ENCODE assay signal across 12 mouse cellular contexts in the genomic region with DNA sequence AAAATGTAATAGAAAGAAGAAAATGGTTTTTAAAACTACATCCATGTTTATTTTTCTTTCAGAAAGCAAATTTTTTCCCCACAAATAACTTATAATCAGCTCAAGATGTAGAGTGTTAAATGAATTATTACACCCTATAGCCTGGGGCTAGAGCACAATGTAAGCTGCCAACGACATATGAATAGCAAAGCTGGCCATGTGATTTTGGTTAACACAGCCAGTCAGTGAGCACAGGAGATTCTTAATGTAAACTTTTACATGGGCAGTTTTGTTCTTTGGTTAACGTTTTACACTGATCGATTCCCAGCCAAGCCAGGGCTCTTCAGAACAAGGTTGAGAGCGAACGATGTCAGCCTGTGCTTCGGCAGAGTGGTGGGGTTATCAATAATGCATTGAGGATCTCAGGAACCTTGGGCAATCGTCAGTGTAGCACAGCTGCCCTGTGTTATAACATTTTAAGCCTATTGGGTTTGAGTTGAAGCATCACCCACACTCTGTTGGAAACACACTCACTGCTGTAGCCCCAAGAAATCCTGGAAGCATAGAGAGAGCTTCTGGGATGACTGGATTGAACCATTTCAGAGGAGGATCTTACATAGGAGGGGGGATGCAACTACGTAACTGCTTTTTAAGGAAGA.
A peak's percentile ranks its signal among the peaks of the same experiment; 100 is the strongest.
DNase-seq lines count a peak whose midpoint lies in the region; ATAC-seq and TF ChIP-seq lines count a peak whose summit lies in the region.
"Had no signal": no experiment of that assay in that cellular context is flagged by ENCODE, and none has a peak within 500 bp of the region (broad histone marks: within the 10 kb centered on the region; RNA-seq: fewer than 3 reads in every experiment).

No protein-coding gene starts in this region.

- peak; percentile 44; the same call in 1 of the 2 replicates for ATAC-seq in embryonic facial prominence, embryonic 11.5 days (replicated peaks; ENCODE audit: insufficient number of reproducible peaks, low FRiP score, low TSS enrichment, low read depth)
- ATAC-seq in forebrain, embryonic 12.5 days (ENCODE audit: low FRiP score): peak; percentile 22; the same call in 1 of the 2 replicates
- ATAC-seq in limb, embryonic 11.5 days (ENCODE audit: insufficient number of reproducible peaks, low FRiP score, low TSS enrichment, low read depth): peak; percentile 44; the same call in 1 of the 2 replicates
- ATAC-seq in midbrain, embryonic 12.5 days (ENCODE audit: low FRiP score, low read depth): peak; percentile 48

- no peaks in the 10 kb centered on the region for H3K36me3 ChIP-seq in embryonic facial prominence, embryonic 11.5 days (replicated peaks; ENCODE audit: control insufficient read depth, insufficient read depth, low read depth, low read length)
- 0 out of 2 replicates have a peak, but pooled peaks cover 2% of the 10 kb centered on the region for H3K36me3 ChIP-seq in forebrain, embryonic 12.5 days (replicated peaks)
- H3K36me3 ChIP-seq in limb, embryonic 11.5 days (ENCODE audit: control insufficient read depth, insufficient read depth, low read length): no peaks in the 10 kb centered on the region
- no peaks in the 10 kb centered on the region for H3K36me3 ChIP-seq in midbrain, embryonic 12.5 days
- no peaks in the 10 kb centered on the region for H3K36me3 ChIP-seq in heart, embryonic 10.5 days
- no peaks in the 10 kb centered on the region for H3K36me3 ChIP-seq in kidney, adult 2 months (ENCODE audit: control insufficient read depth, insufficient read depth, low read length)
- H3K36me3 ChIP-seq: lung, embryonic 15.5 days had no signal

- no peak for TF ChIP-seq CTCF in kidney, adult 2 months (conservative IDR thresholded peaks at IDR 0.05; ENCODE audit: insufficient read depth, insufficient read length, low read depth, low read length)

- H3K4me1 ChIP-seq in embryonic facial prominence, embryonic 11.5 days (ENCODE audit: control insufficient read depth, insufficient read depth, low read length): peaks cover 5% of the 10 kb centered on the region
- H3K4me1 ChIP-seq in forebrain, embryonic 12.5 days: peaks cover 62% of the 10 kb centered on the region
- peaks cover 21% of the 10 kb centered on the region for H3K4me1 ChIP-seq in limb, embryonic 11.5 days (ENCODE audit: control insufficient read depth, insufficient read depth, low read length)
- peaks cover 62% of the 10 kb centered on the region for H3K4me1 ChIP-seq in midbrain, embryonic 12.5 days
- peaks cover 11% of the 10 kb centered on the region for H3K4me1 ChIP-seq in heart, embryonic 10.5 days
- H3K4me1 ChIP-seq in kidney, adult 2 months (ENCODE audit: control insufficient read depth, insufficient read depth, low read length): peaks cover 8% of the 10 kb centered on the region; the same call in 1 of the 2 replicates
- H3K4me1 ChIP-seq: lung, embryonic 15.5 days had no signal

- no peaks in the 10 kb centered on the region for H3K27me3 ChIP-seq in embryonic facial prominence, embryonic 11.5 days (ENCODE audit: control insufficient read depth, insufficient read depth, low read length)
- no peaks in the 10 kb centered on the region for H3K27me3 ChIP-seq in forebrain, embryonic 12.5 days
- no peaks in the 10 kb centered on the region for H3K27me3 ChIP-seq in limb, embryonic 11.5 days (ENCODE audit: control insufficient read depth, insufficient read depth, low read length)
- no peaks in the 10 kb centered on the region for H3K27me3 ChIP-seq in midbrain, embryonic 12.5 days
- H3K27me3 ChIP-seq in heart, embryonic 10.5 days (ENCODE audit: insufficient read depth, poor library complexity, severe bottlenecking): no peaks in the 10 kb centered on the region
- no peaks in the 10 kb centered on the region for H3K27me3 ChIP-seq in kidney, adult 2 months (replicated peaks; ENCODE audit: control insufficient read depth, insufficient read depth, low read length)
- H3K27me3 ChIP-seq: lung, embryonic 15.5 days had no signal

- H3K27ac ChIP-seq in embryonic facial prominence, embryonic 11.5 days (replicated peaks; ENCODE audit: low read depth, low read length): peak overlapping the region; percentile 41; the same call in 1 of the 2 replicates
- peak overlapping the region; percentile 80 for H3K27ac ChIP-seq in forebrain, embryonic 12.5 days
- peak overlapping the region; percentile 16; the same call in 1 of the 2 replicates for H3K27ac ChIP-seq in limb, embryonic 11.5 days (replicated peaks; ENCODE audit: low read depth, low read length)
- H3K27ac ChIP-seq in midbrain, embryonic 12.5 days (replicated peaks): peak overlapping the region; percentile 91
- H3K27ac ChIP-seq in heart, embryonic 10.5 days: no peak overlapping the region
- no peak overlapping the region for H3K27ac ChIP-seq in kidney, adult 2 months (ENCODE audit: insufficient read depth, low read depth, low read length)
- H3K27ac ChIP-seq: lung, embryonic 15.5 days had no signal

- H3K4me2 ChIP-seq in embryonic facial prominence, embryonic 11.5 days (ENCODE audit: low read depth, low read length): no peak overlapping the region
- peak overlapping the region; percentile 21; the same call in 1 of the 2 replicates for H3K4me2 ChIP-seq in forebrain, embryonic 12.5 days
- H3K4me2 ChIP-seq in limb, embryonic 11.5 days (ENCODE audit: low read depth, severe bottlenecking): peak overlapping the region; percentile 13; the same call in 1 of the 2 replicates
- H3K4me2 ChIP-seq in midbrain, embryonic 12.5 days (replicated peaks): peak overlapping the region; percentile 41
- H3K4me2 ChIP-seq: lung, embryonic 15.5 days had no signal

- H3K4me3 ChIP-seq in embryonic facial prominence, embryonic 11.5 days (ENCODE audit: low read depth, low read length): no peak overlapping the region
- no peak overlapping the region for H3K4me3 ChIP-seq in forebrain, embryonic 12.5 days (replicated peaks)
- no peak overlapping the region for H3K4me3 ChIP-seq in limb, embryonic 11.5 days (ENCODE audit: low read depth, low read length)
- 0 out of 2 replicates have a peak overlapping the region, but pooled peaks have one; percentile 10 for H3K4me3 ChIP-seq in midbrain, embryonic 12.5 days
- no peak overlapping the region for H3K4me3 ChIP-seq in heart, embryonic 10.5 days
- H3K4me3 ChIP-seq in kidney, adult 2 months (ENCODE audit: insufficient read depth, low read depth, low read length): no peak overlapping the region
- H3K4me3 ChIP-seq: lung, embryonic 15.5 days had no signal

- no peak overlapping the region for H3K9ac ChIP-seq in embryonic facial prominence, embryonic 11.5 days (replicated peaks; ENCODE audit: low read length)
- H3K9ac ChIP-seq in forebrain, embryonic 12.5 days: no peak overlapping the region
- no peak overlapping the region for H3K9ac ChIP-seq in limb, embryonic 11.5 days (ENCODE audit: low read length)
- peak overlapping the region; percentile 3; the same call in 1 of the 2 replicates for H3K9ac ChIP-seq in midbrain, embryonic 12.5 days (replicated peaks)
- H3K9ac ChIP-seq: lung, embryonic 15.5 days had no signal

- 41% methylated on average over 8 of the region's 8 CpGs for WGBS in embryonic facial prominence, embryonic 11.5 days
- WGBS in forebrain, embryonic 12.5 days: 50% methylated on average over 8 of the region's 8 CpGs
- 41% methylated on average over 8 of the region's 8 CpGs for WGBS in limb, embryonic 11.5 days
- 25% methylated on average over 8 of the region's 8 CpGs for WGBS in midbrain, embryonic 12.5 days
- 72% methylated on average over 8 of the region's 8 CpGs for WGBS in heart, embryonic 10.5 days
- WGBS in kidney, adult 2 months: 76% methylated on average over 8 of the region's 8 CpGs

- no peaks in the 10 kb centered on the region for H3K9me3 ChIP-seq in embryonic facial prominence, embryonic 11.5 days (replicated peaks; ENCODE audit: control insufficient read depth, low read length)
- H3K9me3 ChIP-seq in forebrain, embryonic 12.5 days: no peaks in the 10 kb centered on the region
- H3K9me3 ChIP-seq in limb, embryonic 11.5 days (ENCODE audit: control insufficient read depth, low read length): no peaks in the 10 kb centered on the region
- H3K9me3 ChIP-seq in midbrain, embryonic 12.5 days: no peaks in the 10 kb centered on the region
- no peaks in the 10 kb centered on the region for H3K9me3 ChIP-seq in heart, embryonic 10.5 days
- H3K9me3 ChIP-seq: lung, embryonic 15.5 days had no signal

- no peak for TF ChIP-seq POLR2A in kidney, adult 2 months (IDR thresholded peaks at IDR 0.05; ENCODE audit: low read depth, low read length)

- DNase-seq in embryonic facial prominence, embryonic 11.5 days (ENCODE audit: low spot score): peak; percentile 74
- peak; percentile 34 for DNase-seq in limb, embryonic 11.5 days (ENCODE audit: low spot score)
- no peak for DNase-seq in left cerebral cortex, adult 9 months (ENCODE audit: low spot score in 2 of 2)
- DNase-seq in kidney, adult 18-20 months: no peak
- DNase-seq in heart, embryonic 10.5 days (ENCODE audit: low spot score): no peak
- no peak for DNase-seq in kidney, adult 2 months
- DNase-seq: adrenal gland, adult 2 months; cerebellum, adult 11-12 months; kidney, postnatal 36 days had no signal

Comparison
In these comparisons a context has a peak if more than half of its experiments do, and no peak if none do; other contexts are left out.
1. DNase-seq: peak in embryonic facial prominence, embryonic 11.5 days (single experiment) and limb, embryonic 11.5 days (single experiment); none in left cerebral cortex, adult 9 months (0 of 2), kidney, adult 18-20 months (single experiment), heart, embryonic 10.5 days (single experiment) and kidney, adult 2 months (single experiment).
2. H3K27ac ChIP-seq: peak in embryonic facial prominence, embryonic 11.5 days (single experiment), forebrain, embryonic 12.5 days (single experiment), limb, embryonic 11.5 days (single experiment) and midbrain, embryonic 12.5 days (single experiment); none in heart, embryonic 10.5 days (single experiment) and kidney, adult 2 months (single experiment).
3. Peak in every context shown above with its lines, with median percentiles within 50 percentile points of each other: ATAC-seq.